Comparison of ENCODE assay signal across 21 mouse cellular contexts in the genomic region with DNA sequence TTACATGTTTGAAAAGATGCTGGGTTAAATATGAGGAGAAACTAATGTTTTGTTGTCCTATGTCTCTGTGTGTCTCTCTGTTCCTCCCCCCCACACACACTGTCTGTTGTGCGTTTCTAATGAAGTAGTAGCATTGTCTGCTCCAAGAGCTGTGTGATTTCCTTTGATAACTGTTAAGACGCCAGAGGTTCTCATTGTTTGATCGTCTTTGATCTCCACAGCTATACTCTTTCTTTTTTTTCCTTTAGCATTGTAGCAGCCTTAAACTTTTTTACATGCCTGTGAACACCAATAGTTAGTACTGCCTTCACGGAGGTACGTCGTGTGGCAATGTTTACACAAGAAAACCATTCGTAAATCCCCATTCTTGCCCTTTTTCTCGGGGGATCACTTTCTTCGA. TPM values are rescaled to one million over a fixed set of nuclear protein-coding genes. Genes with fewer than 3 reads are reported as not detected.
DNase-seq lines count a peak whose midpoint lies in the region; ATAC-seq lines count a peak whose summit lies in the region.
"Had no signal": no experiment of that assay in that cellular context is flagged by ENCODE, and none has a peak within 500 bp of the region (broad histone marks: within the 10 kb centered on the region; RNA-seq: fewer than 3 reads in every experiment).

No protein-coding gene starts in this region.

- H3K9ac ChIP-seq in midbrain, embryonic 13.5 days (replicated peaks) = no peak overlapping the region
- H3K9ac ChIP-seq in midbrain, embryonic 15.5 days = no peak overlapping the region
- H3K9ac ChIP-seq in midbrain, embryonic 16.5 days (ENCODE audit: low read depth, low read length) = no peak overlapping the region
- H3K9ac ChIP-seq: forebrain, embryonic 15.5 days; hindbrain, embryonic 12.5 days; limb, embryonic 12.5 days; liver, postnatal 0 days had no signal

- ATAC-seq in midbrain, embryonic 13.5 days = no peak
- ATAC-seq in midbrain, embryonic 15.5 days (replicated peaks) = no peak
- ATAC-seq in midbrain, embryonic 16.5 days = no peak
- ATAC-seq: forebrain, embryonic 15.5 days; liver, postnatal 0 days had no signal

- no peaks in the 10 kb centered on the region for H3K9me3 ChIP-seq in midbrain, embryonic 13.5 days
- H3K9me3 ChIP-seq in midbrain, embryonic 15.5 days = no peaks in the 10 kb centered on the region
- no peaks in the 10 kb centered on the region for H3K9me3 ChIP-seq in midbrain, embryonic 16.5 days (replicated peaks; ENCODE audit: control insufficient read depth, low read length, poor library complexity, severe bottlenecking)
- H3K9me3 ChIP-seq: embryonic facial prominence, embryonic 10.5 days; forebrain, embryonic 15.5 days; heart, embryonic 10.5 days; hindbrain, embryonic 12.5 days; limb, embryonic 12.5 days had no signal

- no peaks in the 10 kb centered on the region for H3K27me3 ChIP-seq in midbrain, embryonic 13.5 days
- H3K27me3 ChIP-seq in midbrain, embryonic 15.5 days (replicated peaks) = no peaks in the 10 kb centered on the region
- H3K27me3 ChIP-seq in midbrain, embryonic 16.5 days (ENCODE audit: control insufficient read depth, insufficient read depth, low read depth, low read length) = no peaks in the 10 kb centered on the region
- H3K27me3 ChIP-seq: forebrain, embryonic 15.5 days; hindbrain, embryonic 12.5 days; limb, embryonic 12.5 days had no signal

- H3K4me2 ChIP-seq in midbrain, embryonic 13.5 days (replicated peaks) = 0 out of 2 replicates have a peak overlapping the region, but pooled peaks have one; percentile 2
- H3K4me2 ChIP-seq in midbrain, embryonic 15.5 days = no peak overlapping the region
- peak overlapping the region; percentile 27 for H3K4me2 ChIP-seq in midbrain, embryonic 16.5 days (ENCODE audit: low read length)
- H3K4me2 ChIP-seq: forebrain, embryonic 15.5 days; hindbrain, embryonic 12.5 days; limb, embryonic 12.5 days; liver, embryonic 11.5 days had no signal

- H3K4me3 ChIP-seq in midbrain, embryonic 13.5 days (replicated peaks) = no peak overlapping the region
- no peak overlapping the region for H3K4me3 ChIP-seq in midbrain, embryonic 15.5 days
- no peak overlapping the region for H3K4me3 ChIP-seq in midbrain, embryonic 16.5 days (ENCODE audit: low read depth, low read length)
- H3K4me3 ChIP-seq: embryonic facial prominence, embryonic 10.5 days; forebrain, embryonic 15.5 days; heart, embryonic 10.5 days; hindbrain, embryonic 12.5 days; limb, embryonic 12.5 days had no signal

- peak; percentile 63 for DNase-seq in T-cell, adult 2 months (ENCODE audit: low spot score)
- DNase-seq in left cerebral cortex, adult 11 months (ENCODE audit: low spot score) = no peak
- DNase-seq in lung, adult 18-20 months = no peak
- DNase-seq in left cerebral cortex, postnatal 36 days (ENCODE audit: low spot score in 2 of 2) = no peak
- DNase-seq: adrenal gland, postnatal 36 days; B cell, adult 2 months; cerebellum, adult 9-11 months; heart, postnatal 10 days; kidney, adult 2 months; kidney, postnatal 10 days; liver, postnatal 0 days; lung, postnatal 10 days had no signal

- WGBS in midbrain, embryonic 13.5 days = 6% methylated on average over 9 of the region's 9 CpGs
- 8% methylated on average over 9 of the region's 9 CpGs for WGBS in midbrain, embryonic 15.5 days
- WGBS in midbrain, embryonic 16.5 days = 7% methylated on average over 9 of the region's 9 CpGs

- H3K4me1 ChIP-seq in midbrain, embryonic 13.5 days (replicated peaks) = peaks cover 4% of the 10 kb centered on the region
- no peaks in the 10 kb centered on the region for H3K4me1 ChIP-seq in midbrain, embryonic 15.5 days
- H3K4me1 ChIP-seq in midbrain, embryonic 16.5 days (ENCODE audit: control insufficient read depth, insufficient read depth, low read length) = peaks cover 4% of the 10 kb centered on the region
- H3K4me1 ChIP-seq: embryonic facial prominence, embryonic 10.5 days; forebrain, embryonic 15.5 days; hindbrain, embryonic 12.5 days; limb, embryonic 12.5 days had no signal

- intact Hi-C loops in left cerebral cortex, postnatal 36 days (cut with DNase I) = no loop called here

- H3K36me3 ChIP-seq in midbrain, embryonic 13.5 days = no peaks in the 10 kb centered on the region
- H3K36me3 ChIP-seq in midbrain, embryonic 15.5 days (replicated peaks) = no peaks in the 10 kb centered on the region
- no peaks in the 10 kb centered on the region for H3K36me3 ChIP-seq in midbrain, embryonic 16.5 days (ENCODE audit: control insufficient read depth, insufficient read depth, low read length)
- H3K36me3 ChIP-seq: embryonic facial prominence, embryonic 10.5 days; forebrain, embryonic 15.5 days; heart, embryonic 10.5 days; hindbrain, embryonic 12.5 days; limb, embryonic 12.5 days had no signal

- H3K27ac ChIP-seq in midbrain, embryonic 13.5 days = no peak overlapping the region
- H3K27ac ChIP-seq in midbrain, embryonic 15.5 days = no peak overlapping the region
- H3K27ac ChIP-seq in midbrain, embryonic 16.5 days (ENCODE audit: low read length) = no peak overlapping the region
- H3K27ac ChIP-seq: embryonic facial prominence, embryonic 10.5 days; forebrain, embryonic 15.5 days; heart, embryonic 10.5 days; hindbrain, embryonic 12.5 days; limb, embryonic 12.5 days had no signal

RNA-seq across cellular contexts. Expression of gene Satb1, which starts 47.1 kb away (rescaled TPM):
- 28.3 and 30.1 TPM in 2 replicates for polyA plus RNA-seq in midbrain, embryonic 13.5 days (2015; fragmentation: Nextera tagmentation; extraction: Ambion mirVana)
- 21.5 and 24.1 TPM in 2 replicates for polyA plus RNA-seq in midbrain, embryonic 15.5 days (2015; fragmentation: Nextera tagmentation; extraction: Ambion mirVana)
- polyA plus RNA-seq in midbrain, embryonic 16.5 days (2015; fragmentation: Nextera tagmentation; extraction: Ambion mirVana) = 19.3 and 22.8 TPM in 2 replicates
- total RNA-seq in left cerebral cortex, postnatal 36 days (2021) = 100 to 1,000 TPM; 112 to 150 TPM
